Mouse (Mus musculus) limb, embryonic 11.5 days (tissue): ENCODE data around the gene Oprm1. TPM values are rescaled to one million over a fixed set of nuclear protein-coding genes. Genes with fewer than 3 reads are reported as not detected.

Experiments
- ATAC-seq: fragments of 200-750 bp; cut with Nextera tagmentation; 2 replicates; pipeline ENCODE4 v1.8.0; 2017; ENCODE audit warnings: low read depth; ENCODE audit not compliant: insufficient number of reproducible peaks, low FRiP score, low TSS enrichment
- DNase-seq: peaks from one replicate; pipeline ENCODE4 v3.0.0-alpha.2; 2015; ENCODE audit warnings: low spot score
- H3K27ac ChIP-seq: fragments of 300-500 bp; sonication (generic); replicated peaks from 2 replicates; pipeline ENCODE4 v1.5.1; 2014; ENCODE audit warnings: low read depth, mild to moderate bottlenecking, low read length
- H3K27me3 ChIP-seq: fragments of 300-500 bp; sonication (generic); 2 replicates; pipeline ENCODE4 v1.6.1; 2014; ENCODE audit warnings: mild to moderate bottlenecking, low read length, mixed read lengths; ENCODE audit not compliant: control insufficient read depth, insufficient read depth
- H3K36me3 ChIP-seq: fragments of 300-500 bp; sonication (generic); 2 replicates; pipeline ENCODE4 v1.6.1; 2014; ENCODE audit warnings: mild to moderate bottlenecking, low read length, moderate library complexity, mixed read lengths; ENCODE audit not compliant: control insufficient read depth, insufficient read depth
- H3K4me1 ChIP-seq: fragments of 300-500 bp; sonication (generic); 2 replicates; pipeline ENCODE4 v1.6.1; 2014; ENCODE audit warnings: low read length, mixed read lengths; ENCODE audit not compliant: control insufficient read depth, insufficient read depth
- H3K4me2 ChIP-seq: fragments of 300-500 bp; sonication (generic); 2 replicates; pipeline ENCODE4 v1.6.1; 2014; ENCODE audit warnings: low read depth, mild to moderate bottlenecking, moderate library complexity; ENCODE audit not compliant: severe bottlenecking
- H3K4me3 ChIP-seq: fragments of 300-500 bp; sonication (generic); 2 replicates; pipeline ENCODE4 v1.5.1; 2014; ENCODE audit warnings: low read depth, low read length
- H3K9ac ChIP-seq: fragments of 300-500 bp; sonication (generic); 2 replicates; pipeline ENCODE4 v1.6.1; 2014; ENCODE audit warnings: mild to moderate bottlenecking, low read length
- H3K9me3 ChIP-seq: fragments of 300-500 bp; sonication (generic); 2 replicates; pipeline ENCODE4 v1.6.1; 2016; ENCODE audit warnings: low read length; ENCODE audit not compliant: control insufficient read depth
- WGBS: fragments of 180-500 bp; shearing (Covaris S2); extraction: QIAGEN DNeasy Blood & Tissue Kit; methylation state at CpG from one replicate; pipeline ENCODE4 v1.1.7; 2014; 5-methylcytosine and 5-hydroxymethylcytosine counted together
- polyA plus RNA-seq: library from polyadenylated mRNA; unstranded; fragments of >200 nt; fragmentation: Nextera tagmentation; extraction: Ambion mirVana; gene quantifications from 2 replicates; pipeline ENCODE4 v1.2.1, GENCODE M21; 2014

Oprm1 gene
- polyA plus RNA-seq, 1 experiment from 2014 or later = not detected

DNA sequence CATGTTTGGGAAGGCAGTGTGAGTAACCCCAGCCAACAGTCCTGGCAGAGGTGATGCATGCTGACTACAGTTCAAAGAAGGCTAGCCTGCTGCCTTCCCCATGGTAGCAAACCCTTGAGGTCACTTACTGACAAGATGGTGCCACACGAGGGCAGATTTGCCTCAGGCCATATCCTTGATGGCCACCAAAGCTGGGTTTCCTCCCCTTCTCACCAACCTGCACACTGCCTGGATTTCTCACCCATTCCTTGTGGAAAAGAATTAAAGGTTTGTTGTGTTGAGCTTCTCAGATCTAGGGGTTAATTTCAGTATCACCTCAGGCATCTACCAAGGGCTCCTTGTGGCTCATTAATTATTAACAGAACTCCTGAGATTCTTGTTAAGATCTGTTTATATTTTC is 256.9 kb downstream of the Oprm1 start:
- Histone ChIP-seq H3K36me3 (no peaks in the 10 kb centered on the region), H3K27me3 (no peaks in the 10 kb centered on the region), H3K27ac (no peak overlapping the region), H3K4me2 (no peak overlapping the region), H3K4me1 (no peaks in the 10 kb centered on the region), H3K4me3 (no peak overlapping the region), H3K9ac (no peak overlapping the region), H3K9me3 (no peaks in the 10 kb centered on the region)
- DNase-seq (no peak), ATAC-seq (no peak)
- WGBS = 33% methylated on average over 1 of the region's 1 CpGs

DNA sequence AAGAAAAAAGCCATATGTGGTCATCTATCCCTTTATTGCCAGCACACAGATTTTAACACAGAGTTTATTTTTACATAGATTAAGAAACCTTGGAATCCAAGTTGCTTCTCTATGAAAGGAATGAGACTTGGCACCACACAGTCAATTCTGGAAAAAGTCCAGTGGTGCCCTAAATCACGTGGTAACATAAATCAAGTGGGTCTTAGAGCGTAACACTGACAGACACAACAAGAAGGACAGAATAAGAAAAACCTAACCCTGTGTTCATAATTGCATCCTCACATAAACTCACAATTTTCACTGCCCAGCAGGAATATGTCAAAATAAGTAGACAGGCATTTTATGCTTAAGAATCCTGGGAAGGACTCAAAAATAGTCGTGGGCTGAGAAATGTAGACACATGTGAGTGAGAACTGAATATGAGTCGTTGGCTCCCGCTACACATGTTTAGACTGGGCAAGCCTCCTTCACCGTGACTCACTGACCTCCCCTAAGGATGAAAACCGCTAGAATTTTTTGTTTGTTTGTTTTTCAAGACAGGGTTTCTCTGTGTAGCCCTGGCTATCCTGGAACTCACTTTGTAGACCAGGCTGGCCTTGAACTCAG is 261.6 kb downstream of the Oprm1 start:
- Histone ChIP-seq H3K27me3 (no peaks in the 10 kb centered on the region), H3K4me1 (no peaks in the 10 kb centered on the region), H3K27ac (no peak overlapping the region), H3K4me3 (no peak overlapping the region), H3K36me3 (no peaks in the 10 kb centered on the region), H3K9ac (no peak overlapping the region), H3K9me3 (no peaks in the 10 kb centered on the region), H3K4me2 (no peak overlapping the region)
- 82% methylated on average over 7 of the region's 7 CpGs for WGBS
- DNase-seq = no peak
- no peak for ATAC-seq

DNA sequence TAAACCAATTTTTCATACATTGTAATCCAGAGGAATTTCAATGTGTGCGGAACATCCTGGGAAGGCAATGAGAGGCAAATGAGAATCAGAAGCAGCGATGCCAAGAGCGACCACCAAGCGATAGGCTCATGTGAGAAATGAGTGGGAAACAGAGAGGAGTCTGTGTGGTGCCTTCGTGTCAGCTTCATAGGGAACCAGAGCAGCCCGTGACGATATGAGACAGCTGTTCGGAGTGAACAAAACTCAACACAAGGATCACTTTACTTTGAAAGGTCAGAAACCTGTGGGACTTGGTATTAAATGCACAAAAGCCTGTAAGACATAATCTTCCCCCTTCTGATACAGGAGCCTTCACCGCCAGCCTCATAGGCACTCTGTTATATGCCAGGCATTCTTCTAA is 262.2 kb downstream of the Oprm1 start:
- H3K27me3 ChIP-seq = no peaks in the 10 kb centered on the region
- ATAC-seq (peak; percentile 54; the same call in 1 of the 2 replicates), DNase-seq (no peak)
- H3K36me3 ChIP-seq = no peaks in the 10 kb centered on the region
- H3K9ac ChIP-seq = no peak overlapping the region
- H3K9me3 ChIP-seq = no peaks in the 10 kb centered on the region
- H3K4me3 ChIP-seq = no peak overlapping the region
- H3K4me1 ChIP-seq = no peaks in the 10 kb centered on the region
- 90% methylated on average over 9 of the region's 9 CpGs for WGBS
- H3K27ac ChIP-seq = no peak overlapping the region
- no peak overlapping the region for H3K4me2 ChIP-seq

DNA sequence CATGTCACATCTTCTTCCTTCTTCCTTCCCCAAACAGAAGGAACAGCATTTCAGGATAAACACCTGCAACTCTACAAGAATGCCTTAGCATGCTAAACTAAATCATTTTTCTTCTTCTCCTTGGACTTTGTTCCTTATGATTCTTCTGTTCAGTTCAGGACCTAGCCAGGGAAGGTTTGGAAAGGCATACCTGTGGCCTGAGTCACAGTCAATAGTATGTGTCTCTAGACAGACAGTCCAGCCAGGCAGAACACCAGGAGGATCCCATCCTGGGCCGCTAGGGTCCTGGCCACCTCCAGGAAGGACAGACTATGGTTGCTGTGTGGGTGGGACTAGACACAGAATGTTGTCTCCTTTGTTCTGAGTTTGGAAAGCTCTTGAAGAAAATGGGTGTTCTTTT is 266.7 kb downstream of the Oprm1 start:
- no peaks in the 10 kb centered on the region for H3K36me3 ChIP-seq
- no peak for ATAC-seq
- 78% methylated on average over 1 of the region's 1 CpGs for WGBS

DNA sequence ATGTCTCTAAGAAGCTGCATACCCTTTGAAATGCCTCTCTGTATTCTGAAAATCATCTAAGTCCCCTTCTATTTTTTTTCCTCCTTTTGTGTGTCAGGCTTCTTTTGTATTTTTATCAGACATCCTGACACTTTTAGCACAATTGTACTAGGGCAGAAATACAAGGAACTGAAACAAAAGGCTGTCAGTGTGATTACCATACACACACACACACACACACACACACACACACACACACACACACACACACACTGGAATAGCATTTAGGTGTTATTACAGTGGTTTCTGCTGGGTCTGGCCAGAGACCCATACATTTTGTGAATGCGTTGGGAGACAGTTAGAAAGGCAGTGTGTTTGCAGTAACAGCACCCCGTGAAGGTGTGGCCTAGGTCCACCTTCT is 275.2 kb downstream of the Oprm1 start:
- ATAC-seq (no peak), DNase-seq (no peak)
- H3K27me3 ChIP-seq = no peaks in the 10 kb centered on the region
- H3K27ac ChIP-seq = no peak overlapping the region
- no peaks in the 10 kb centered on the region for H3K9me3 ChIP-seq
- no peaks in the 10 kb centered on the region for H3K4me1 ChIP-seq
- 100% methylated on average over 2 of the region's 2 CpGs for WGBS
- H3K9ac ChIP-seq = no peak overlapping the region
- no peak overlapping the region for H3K4me3 ChIP-seq
- no peak overlapping the region for H3K4me2 ChIP-seq
- H3K36me3 ChIP-seq = no peaks in the 10 kb centered on the region

More for the DNA sequence above, 266.7 kb downstream of the Oprm1 start:
- H3K4me3 ChIP-seq = no peak overlapping the region
- H3K4me2 ChIP-seq = no peak overlapping the region
- no peaks in the 10 kb centered on the region for H3K9me3 ChIP-seq
- no peak for DNase-seq
- no peaks in the 10 kb centered on the region for H3K4me1 ChIP-seq
- H3K27me3 ChIP-seq = no peaks in the 10 kb centered on the region
- H3K9ac ChIP-seq = no peak overlapping the region
- no peak overlapping the region for H3K27ac ChIP-seq

DNA sequence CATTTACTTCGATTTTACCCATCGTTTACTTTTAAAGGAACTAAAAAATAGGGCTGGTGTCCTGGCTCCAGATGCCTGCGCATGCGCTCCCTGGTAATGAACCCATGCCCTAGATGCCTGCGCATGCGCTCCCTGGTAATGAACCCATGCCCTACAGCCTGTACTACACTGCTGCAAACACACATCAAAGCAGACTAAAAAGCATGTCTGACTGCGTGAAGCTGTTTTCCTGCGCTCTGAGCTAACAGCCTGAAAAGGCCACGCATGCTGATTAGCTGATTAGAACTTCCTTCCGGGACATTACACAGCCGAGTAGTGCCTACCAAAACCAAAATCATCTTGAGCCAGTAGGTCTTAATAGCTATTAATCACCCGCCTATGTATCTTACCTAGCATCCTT is 277.2 kb downstream of the Oprm1 start:
- WGBS = 77% methylated on average over 12 of the region's 12 CpGs
- H3K36me3 ChIP-seq = no peaks in the 10 kb centered on the region
- no peaks in the 10 kb centered on the region for H3K27me3 ChIP-seq
- H3K4me3 ChIP-seq = no peak overlapping the region
- H3K9ac ChIP-seq = no peak overlapping the region
- no peak overlapping the region for H3K4me2 ChIP-seq
- H3K4me1 ChIP-seq = no peaks in the 10 kb centered on the region
- H3K9me3 ChIP-seq = no peaks in the 10 kb centered on the region
- no peak for ATAC-seq
- no peak overlapping the region for H3K27ac ChIP-seq
- no peak for DNase-seq

DNA sequence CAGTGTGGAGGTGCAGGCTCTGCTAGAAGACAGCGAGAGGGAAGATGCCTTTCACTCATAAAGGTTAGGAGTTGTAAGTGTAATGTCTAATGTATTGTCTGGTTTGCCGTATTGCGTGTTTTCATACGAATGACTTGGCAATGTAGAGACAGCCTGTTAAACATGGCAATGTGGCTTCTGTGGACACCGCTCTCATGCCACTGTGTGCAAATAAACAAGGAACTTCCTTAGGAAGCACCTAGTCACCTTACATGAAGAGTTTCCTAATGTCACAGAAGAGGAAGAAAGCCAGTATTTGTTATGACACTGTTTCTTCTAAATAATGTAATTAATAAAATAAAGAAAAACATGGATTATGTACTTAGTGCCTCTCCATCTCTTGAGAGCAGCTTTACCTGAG is 278.9 kb downstream of the Oprm1 start:
- DNase-seq (no peak), ATAC-seq (no peak)
- Histone ChIP-seq H3K4me1 (no peaks in the 10 kb centered on the region), H3K9me3 (no peaks in the 10 kb centered on the region), H3K27ac (no peak overlapping the region), H3K4me3 (no peak overlapping the region), H3K9ac (no peak overlapping the region), H3K27me3 (no peaks in the 10 kb centered on the region), H3K4me2 (no peak overlapping the region), H3K36me3 (no peaks in the 10 kb centered on the region)
- WGBS = 96% methylated on average over 5 of the region's 5 CpGs

DNA sequence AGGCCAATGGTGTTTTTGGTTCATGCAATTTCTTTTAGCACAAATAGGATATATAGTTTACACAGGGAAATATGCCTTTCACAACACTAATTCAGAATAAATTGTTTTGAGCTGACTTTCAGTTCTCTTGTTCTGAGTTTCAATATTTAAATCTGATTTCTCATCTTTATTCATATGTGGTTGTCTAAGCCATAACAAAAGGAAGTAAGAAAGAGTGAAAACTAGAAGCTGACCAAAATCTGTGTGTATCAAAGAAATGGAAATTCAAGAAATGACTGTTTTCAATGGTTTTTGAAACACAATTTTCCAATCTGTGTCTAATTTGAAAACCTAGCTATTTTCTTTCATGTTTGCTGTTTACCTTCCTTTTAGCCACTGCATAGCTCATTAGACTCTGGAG is 282.7 kb downstream of the Oprm1 start:
- Histone ChIP-seq H3K27ac (no peak overlapping the region), H3K9ac (no peak overlapping the region), H3K27me3 (no peaks in the 10 kb centered on the region), H3K4me3 (no peak overlapping the region), H3K4me1 (no peaks in the 10 kb centered on the region), H3K36me3 (no peaks in the 10 kb centered on the region), H3K9me3 (no peaks in the 10 kb centered on the region), H3K4me2 (no peak overlapping the region)
- ATAC-seq (no peak), DNase-seq (no peak)

DNA sequence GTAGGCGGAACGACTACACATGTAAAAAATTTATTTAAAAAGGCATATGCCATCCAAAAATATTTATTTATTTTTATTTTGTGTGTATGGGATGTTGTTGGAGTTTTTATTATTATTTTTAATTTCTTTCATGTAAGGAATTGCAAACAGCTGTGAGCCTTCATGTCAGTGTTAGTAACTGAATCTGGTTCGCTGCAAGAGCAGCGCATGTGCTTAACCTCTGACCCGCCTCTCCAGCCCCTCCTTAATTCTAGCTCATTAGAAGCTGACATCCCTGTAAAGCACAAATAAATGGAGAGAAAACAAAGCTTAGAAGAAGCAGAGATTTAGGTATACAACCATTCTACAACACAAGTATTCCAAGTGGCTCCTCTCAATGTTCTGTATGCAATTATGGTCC is 285.6 kb downstream of the Oprm1 start:
- H3K36me3 ChIP-seq = no peaks in the 10 kb centered on the region
- no peak overlapping the region for H3K4me3 ChIP-seq
- H3K27me3 ChIP-seq = no peaks in the 10 kb centered on the region
- 59% methylated on average over 5 of the region's 5 CpGs for WGBS
- ATAC-seq (no peak), DNase-seq (no peak)
- no peaks in the 10 kb centered on the region for H3K9me3 ChIP-seq
- H3K27ac ChIP-seq = no peak overlapping the region
- no peak overlapping the region for H3K9ac ChIP-seq
- H3K4me1 ChIP-seq = no peaks in the 10 kb centered on the region
- H3K4me2 ChIP-seq = no peak overlapping the region
